Mouse (Mus musculus) embryo, embryonic 10.5 days (tissue): ENCODE data around the gene Tsku.
A peak's percentile ranks its signal among the peaks of the same experiment; 100 is the strongest.

Experiments used
- DNase-seq: peaks from one replicate; pipeline ENCODE4 v3.0.0-alpha.2; 2015; ENCODE audit warnings: low spot score

The Tsku gene

DNA sequence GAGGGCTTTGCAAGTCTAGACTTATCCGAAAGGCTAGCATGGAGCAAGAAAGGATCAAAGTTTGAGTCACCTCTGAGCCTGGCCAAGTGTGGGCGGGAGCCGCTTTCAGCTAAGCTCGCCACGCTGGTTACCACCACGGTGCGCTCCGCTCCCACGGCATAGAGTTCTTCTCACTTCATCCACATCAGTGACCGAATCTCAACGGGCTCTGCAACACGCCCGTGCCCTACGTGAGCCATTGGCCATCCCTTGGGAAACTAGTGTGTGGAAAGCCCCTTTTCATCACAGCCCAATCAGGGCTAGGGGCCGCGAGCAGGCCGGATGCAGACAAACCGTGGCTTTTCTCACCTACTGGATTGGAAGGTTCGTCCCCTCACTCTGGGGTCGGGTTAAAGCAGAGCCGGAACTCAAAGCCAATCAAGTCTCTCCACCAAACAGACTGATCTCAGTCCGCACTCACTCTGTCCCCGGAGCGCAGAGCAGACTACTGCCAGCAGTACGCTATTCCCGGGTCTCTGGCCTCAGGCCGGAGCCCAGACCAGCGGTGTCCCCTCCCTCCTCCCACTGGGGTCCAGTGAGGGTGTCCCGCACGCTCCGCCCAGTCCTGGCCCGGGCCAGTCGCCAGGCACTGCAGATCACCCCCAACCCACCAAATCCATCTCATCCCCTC lies 1.0 kb downstream of the Tsku start:
- peak; percentile 87 for DNase-seq

DNA sequence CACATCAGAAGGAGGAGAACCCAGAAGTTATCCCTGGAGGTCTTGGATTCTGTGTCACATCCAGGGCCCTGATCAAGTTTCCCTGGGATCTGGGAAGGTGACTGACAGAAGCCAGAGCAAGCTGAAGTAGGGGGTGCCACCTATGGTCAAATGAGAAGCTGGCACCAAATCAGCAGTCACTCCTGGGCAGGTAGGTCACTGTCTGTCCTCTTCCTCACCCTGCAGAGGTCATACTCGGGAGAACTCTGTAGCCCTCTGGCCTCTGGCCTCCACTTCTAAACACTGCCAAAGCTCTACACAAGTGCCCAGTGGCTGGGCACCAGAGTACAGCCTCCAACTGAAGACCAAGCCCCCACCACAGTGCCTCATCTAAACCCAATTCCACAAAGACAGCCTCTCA lies 3.1 kb downstream of the Tsku start:
- DNase-seq: no peak

DNA sequence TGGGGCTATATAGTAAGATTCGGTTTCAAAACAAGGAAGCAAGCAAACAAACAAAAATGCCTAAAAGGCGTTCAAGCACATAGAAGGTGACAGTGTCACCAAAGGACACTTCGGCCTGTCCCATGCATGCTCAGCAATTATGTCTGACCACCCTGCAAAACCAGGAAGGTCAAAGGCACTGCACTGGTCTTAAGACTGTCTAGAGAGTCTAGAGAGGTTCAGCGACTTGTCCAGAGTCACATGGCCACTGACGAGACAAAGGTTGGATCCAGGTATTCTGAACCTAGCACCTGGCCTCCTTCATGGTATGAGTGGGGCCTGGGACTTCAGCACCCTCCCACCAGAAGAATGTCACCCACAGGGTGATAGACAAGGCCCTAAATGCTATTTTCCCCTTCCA lies 3.8 kb downstream of the Tsku start:
- no peak for DNase-seq

DNA sequence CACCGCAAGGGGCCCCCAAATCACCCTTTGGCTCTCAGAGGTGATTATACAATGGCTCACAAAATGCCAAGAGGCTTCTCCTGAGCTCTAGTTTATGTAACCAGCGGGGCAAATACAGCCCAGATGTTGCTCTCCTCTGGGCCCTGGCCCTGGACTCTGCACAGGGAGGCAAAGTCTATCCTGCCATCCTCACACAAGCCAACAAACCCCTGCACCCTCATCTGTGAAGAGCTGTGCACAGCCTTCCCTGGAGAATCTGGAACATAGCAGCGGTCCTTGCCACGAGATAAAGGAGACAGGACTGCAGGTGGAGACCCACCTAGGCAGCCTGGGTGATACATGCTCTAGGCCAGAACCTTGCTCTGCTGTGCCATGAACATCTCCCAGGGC lies 6.2 kb downstream of the Tsku start:
- DNase-seq: no peak

DNA sequence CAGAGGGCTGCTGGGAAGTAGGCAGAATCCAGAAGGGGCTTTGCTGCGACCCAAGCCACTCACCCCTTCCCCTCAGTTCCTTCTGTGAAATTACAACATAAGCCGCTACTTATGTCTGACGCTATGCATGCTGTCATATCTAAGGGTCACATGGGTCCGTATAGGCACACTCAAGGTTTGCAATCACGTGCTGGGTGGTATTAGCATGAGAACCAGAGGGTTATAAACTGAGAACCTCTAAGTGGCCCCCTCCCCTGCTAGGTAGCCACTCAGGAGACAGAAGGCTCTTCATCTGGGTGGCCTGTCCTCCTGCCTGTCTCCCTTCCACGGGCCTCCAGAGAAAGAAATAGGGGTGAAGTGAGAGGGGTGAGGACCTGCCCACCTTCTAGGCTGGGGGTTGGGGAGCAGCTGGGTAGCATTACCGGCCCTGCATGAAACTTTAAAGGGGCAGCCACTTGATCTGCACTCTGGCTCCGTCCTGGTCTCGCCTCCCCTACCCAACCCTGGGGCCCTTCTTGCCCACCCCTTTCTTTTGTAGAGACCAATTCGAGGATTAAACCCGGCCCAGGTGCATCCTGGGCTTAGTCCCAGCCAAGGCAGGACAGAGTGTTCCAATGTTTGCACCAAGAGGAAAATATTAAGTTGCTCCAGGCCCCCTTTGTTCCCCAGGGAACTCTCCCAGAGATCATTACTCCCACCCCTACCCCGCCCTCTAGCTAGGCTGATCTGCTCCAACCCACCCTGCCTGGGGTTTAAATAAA lies 6.8 kb downstream of the Tsku start:
- DNase-seq: peak; percentile 44

- no peak for DNase-seq
These were observed 7.5 kb downstream of the Tsku start for GRCm38 (mm10) chr7:98353616-98354015.

DNA sequence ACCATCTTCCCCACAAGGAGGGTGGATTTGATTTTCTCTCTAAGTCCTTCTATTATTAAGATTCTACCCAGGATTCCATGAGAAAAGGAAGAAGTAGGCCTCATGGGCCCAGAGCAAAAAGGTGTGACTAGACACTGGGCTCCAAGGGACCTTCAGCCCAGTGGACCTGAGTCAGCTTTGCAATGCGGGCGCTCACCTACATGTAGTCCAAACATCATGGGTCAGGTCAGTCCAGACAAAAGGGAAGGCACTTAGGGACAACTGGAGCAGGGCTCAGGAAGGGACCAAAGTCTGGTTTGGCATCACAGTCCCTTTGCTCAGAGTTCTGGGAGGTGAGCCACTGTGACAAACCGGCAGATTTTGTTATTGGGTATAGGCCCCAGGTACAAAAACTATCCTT lies 9.6 kb downstream of the Tsku start:
- DNase-seq: no peak

DNA sequence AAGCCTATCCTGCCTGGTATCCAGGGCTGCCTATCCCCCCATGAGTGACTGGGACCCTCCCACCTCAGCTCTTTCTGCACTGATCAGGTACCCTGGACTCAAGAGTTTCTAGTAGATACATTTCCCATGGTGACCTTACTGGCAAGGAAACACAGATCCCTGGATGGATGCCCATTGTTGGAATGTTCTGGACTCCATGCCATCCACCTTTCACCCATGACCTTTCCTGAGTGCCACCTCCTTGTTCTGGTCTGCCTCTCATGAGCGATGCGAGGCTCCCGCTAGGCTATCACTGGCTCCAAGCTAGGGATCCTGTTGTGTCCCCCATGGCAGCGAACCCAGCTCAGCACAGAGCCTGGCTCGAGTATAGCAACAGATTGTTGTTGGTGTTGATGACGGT lies 11.3 kb downstream of the Tsku start:
- DNase-seq: no peak

DNA sequence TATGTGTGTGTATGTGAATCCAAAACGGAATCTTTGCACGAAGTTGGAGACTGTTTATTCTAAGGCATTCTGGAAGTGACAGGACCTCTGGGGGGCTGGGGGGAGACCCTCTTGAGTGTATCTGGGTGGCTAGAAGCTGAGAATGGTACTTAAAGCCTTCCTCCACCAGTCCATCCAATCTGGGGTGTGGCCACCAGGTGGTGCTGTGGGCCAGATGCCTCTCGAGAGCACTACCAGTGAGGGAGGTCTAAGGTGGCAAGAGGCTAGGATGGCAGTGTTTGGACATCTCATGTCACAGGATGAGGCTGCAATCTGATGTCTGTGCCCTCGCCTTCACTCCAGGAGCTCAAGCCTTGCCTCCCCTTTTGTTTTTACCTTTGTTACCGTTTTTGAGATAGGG lies 12.0 kb downstream of the Tsku start:
- DNase-seq: peak; percentile 88

- peak; percentile 73 for DNase-seq
These were observed 13.1 kb downstream of the Tsku start for GRCm38 (mm10) chr7:98348043-98348442.

- no peak for DNase-seq
These were observed 13.7 kb downstream of the Tsku start for GRCm38 (mm10) chr7:98347471-98347870.

DNA sequence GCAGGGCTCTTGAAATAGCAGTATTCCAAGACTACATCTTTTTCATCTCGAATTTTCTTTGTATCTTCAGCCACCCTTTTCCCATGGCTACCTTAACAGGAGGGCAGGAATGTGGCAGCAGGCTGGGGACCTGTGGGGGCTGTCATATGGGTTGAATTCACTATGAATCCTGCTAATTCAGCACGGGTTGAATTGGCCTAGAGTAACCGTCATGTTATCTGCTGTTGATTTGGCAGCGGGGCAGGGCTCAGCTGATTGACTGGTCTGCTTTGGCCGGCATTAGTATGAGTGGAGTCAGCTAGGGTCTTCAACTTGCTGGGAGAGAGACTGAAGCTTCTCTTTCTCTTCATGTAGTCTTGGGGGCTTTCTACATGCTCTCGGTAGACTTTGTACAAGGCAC lies 16.1 kb downstream of the Tsku start:
- no peak for DNase-seq

DNA sequence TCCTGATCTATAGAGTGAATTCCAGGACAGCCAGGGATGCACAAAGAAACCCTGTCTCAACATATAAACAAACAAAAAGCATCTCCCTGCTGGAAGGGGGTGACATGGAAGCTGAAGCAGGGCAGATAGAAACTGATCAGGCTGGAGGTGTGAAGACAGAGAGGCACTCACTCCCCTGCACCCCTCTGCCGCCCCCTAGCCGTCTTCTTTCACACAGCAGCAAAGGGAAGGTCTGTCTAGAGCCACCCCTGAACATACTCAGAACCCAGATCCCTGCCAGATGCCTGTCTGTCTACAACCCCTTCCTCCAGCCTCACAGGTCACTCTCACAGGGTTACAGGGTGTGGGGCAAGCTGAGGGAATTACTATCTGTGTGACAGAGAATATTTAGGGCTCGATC lies 16.8 kb downstream of the Tsku start:
- peak; percentile 56 for DNase-seq

DNA sequence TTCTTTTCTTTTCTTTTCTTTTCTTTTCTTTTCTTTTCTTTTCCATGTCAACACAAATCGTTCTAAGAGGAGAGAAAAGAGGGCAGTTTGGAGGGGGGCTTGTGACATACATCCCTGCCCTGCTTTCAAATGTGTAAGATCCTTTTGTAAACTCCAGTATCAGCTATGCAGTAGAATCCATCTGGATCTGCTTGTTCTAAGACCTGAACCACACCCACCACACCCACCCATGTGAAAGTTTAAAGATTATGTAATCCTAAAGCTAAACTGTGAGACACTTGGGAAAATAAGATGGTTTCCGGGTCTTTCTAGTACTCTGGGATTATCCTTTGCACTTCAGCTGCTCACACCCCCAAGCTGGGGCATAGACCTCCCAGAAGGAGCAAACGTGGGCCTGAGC lies 18.9 kb downstream of the Tsku start:
- no peak for DNase-seq

DNA sequence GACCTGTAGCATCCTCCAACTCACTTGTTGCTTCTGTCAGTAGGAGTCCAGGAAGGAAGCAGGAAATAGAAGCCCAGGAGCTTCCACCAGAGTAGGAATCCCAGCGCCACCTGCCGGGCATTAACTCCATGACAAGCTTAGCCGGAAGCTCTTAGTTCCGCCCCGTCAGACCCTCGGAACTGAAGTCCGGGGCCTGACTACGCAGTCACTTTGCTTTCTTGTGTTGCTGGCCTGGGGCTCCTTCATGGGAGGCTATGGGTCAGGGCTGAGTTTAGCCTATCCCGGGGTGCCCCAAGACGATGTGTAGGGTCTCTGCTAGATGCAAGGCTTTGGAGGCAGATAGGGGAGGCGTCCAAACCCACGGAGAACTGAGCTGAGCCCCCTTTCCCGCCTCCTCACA lies 19.7 kb downstream of the Tsku start:
- DNase-seq: peak; percentile 96

DNA sequence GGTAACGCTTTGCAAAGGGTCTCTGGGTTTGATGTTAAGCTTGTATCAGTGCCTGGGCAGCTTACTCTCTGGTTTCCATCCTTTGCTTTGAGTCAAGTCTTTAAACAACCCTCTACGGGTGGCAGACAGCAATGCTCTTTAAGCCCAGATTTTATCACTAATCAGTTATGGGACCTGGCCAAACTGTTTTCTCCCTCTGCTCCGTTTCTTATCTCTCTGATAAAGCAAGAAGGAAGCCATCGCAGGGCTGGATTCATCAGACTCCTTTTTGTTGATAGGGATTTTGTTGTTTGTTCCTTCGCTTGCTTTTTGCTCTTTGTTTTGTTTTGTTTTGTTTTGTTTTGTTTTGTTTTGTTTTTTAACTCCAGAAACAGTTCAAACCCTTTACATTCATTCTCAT lies 20.8 kb downstream of the Tsku start:
- DNase-seq: no peak

- DNase-seq: no peak
These were observed 27.1 kb downstream of the Tsku start for GRCm38 (mm10) chr7:98333987-98334386.

- DNase-seq: no peak
These were observed 27.6 kb downstream of the Tsku start for GRCm38 (mm10) chr7:98333507-98333906.

DNA sequence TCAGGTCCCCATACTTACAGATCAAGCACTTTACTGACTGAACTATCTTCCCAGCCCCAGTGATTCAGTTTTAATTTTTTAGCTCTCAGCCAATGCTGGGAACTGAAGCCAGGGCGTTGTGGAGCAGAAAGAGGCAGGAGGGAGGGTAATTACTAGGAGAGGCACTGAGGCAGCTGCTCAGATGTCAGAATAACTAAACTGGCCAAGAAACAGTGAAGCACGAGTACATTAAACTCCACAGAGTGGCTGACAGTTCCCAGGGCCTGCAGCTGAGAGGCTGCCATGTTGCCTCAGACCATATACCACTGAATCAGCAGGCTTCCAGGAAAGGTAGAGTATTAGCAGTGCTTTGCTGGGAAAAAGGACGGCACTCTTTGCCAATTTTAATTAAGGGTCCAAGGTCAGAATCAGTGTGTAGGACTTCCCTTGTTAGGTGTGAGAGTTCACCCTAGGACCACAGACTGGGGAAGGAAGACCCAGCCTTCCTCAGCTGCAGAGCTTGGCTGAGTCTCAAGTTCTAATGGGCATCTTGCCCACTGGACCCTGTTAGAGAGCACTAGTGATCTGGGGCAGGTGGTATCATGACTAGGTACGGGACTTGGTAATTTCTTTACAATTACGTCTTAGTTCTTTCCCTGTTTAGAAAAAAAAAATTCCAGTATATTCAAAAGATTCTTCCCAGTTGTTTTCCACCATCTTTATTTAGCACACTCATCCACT lies 28.3 kb downstream of the Tsku start:
- no peak for DNase-seq

DNA sequence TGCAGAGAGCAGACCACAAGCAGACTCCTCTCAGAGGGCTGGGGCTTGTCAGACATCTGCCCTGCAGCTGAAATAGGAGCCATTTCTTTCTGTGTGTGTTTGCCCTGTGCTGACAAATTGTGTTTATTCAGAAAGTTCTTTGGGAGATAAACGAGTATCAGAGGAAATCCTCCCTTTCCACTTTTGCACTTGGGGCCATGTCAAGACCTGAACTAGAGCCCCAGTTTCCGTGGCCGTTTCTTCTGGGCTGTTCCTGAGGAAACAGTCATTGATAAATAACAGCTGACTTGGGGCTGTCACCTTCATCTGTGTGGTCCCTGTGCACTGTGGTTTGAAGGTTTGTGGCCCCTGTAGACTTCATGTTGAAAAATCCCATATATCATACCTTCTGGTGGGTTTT lies 29.2 kb downstream of the Tsku start:
- DNase-seq: no peak

DNA sequence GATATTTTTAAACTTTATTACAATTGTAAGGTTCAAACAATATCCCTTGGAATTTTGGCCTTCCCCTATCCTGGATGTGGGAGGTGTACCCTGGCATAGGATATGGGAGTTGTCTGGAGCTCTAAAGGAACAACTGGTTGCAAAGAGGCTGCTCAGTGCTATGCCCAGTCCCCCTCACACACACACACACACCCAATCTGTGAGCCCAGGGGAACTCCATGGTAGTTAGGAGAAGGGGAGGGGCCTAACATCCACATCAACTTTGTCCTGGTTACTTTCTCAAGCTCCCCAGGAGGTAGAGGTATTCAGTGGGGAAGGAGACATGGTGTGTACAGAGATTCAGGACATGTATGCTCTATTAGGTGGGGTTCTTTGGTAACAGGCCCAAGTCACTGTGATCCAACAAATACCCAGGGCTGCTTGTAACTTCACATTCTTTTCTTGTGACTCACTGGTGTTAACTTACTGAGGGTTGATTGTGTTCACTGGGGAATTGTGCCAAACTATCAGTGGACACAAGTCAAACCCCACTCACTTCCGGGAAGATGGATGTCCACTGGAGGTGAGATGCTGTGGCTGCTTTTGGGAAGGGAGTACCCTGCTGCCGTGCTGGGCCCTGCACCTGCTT lies 30.6 kb downstream of the Tsku start:
- no peak for DNase-seq

DNA sequence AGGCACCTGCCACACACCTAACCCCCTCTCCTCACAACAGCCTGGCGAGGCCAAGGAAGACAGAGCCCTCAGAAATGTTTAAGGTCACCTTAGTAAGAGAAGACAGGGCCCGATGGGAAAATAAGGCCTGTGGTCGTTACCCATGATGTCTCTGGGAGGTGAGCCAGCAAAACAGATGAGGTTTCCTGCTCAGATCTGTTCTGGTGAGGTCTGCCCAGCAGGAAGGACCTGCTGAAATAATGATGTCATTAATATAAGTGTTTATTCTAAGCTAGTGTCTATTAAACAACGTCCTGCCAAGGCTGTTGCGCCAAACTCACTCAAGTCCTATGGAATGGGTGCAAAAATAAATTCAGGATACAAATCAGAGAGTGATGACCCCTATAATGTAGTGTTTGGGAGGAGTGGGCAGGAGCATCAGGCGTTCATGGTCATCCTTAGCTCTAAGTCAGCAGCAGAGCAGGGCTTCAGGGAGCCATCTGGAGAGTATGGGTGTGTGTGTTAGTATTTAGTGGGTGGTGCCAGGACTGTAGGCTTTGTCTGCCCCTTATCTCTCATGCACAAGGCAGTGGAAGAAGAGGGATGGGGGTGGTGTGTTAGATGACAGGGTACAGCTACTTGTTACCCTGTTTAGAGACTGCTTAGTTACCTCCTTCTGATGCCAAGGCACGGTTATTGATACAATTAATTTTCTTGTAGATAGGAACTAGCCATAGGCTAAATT lies 31.3 kb downstream of the Tsku start:
- DNase-seq: no peak
